Mouse (Mus musculus) intestine, embryonic 16.5 days (tissue): ENCODE data around the gene Mtf2. TPM values are rescaled to one million over a fixed set of nuclear protein-coding genes. Genes with fewer than 3 reads are reported as not detected.
"Not testable (repeated sequence)": the region's sequence is repeated elsewhere in the genome, so short reads cannot be mapped to it uniquely, and the experiment has no call there.

Experiments
- ATAC-seq: fragments of 200-750 bp; cut with Nextera tagmentation; 2 replicates; pipeline ENCODE4 v1.8.0; 2017; ENCODE audit warnings: moderate TSS enrichment, moderate library complexity
- H3K27ac ChIP-seq: fragments of 300-500 bp; sonication (generic); 2 replicates; pipeline ENCODE4 v1.5.1; 2014; ENCODE audit warnings: mild to moderate bottlenecking, low read length
- H3K27me3 ChIP-seq: fragments of 300-500 bp; sonication (generic); replicated peaks from 2 replicates; pipeline ENCODE4 v1.6.1; 2014; ENCODE audit warnings: low read length, control low read depth, mixed read lengths; ENCODE audit not compliant: control insufficient read depth, insufficient read depth
- H3K36me3 ChIP-seq: fragments of 300-500 bp; sonication (generic); 2 replicates; pipeline ENCODE4 v1.6.1; 2014; ENCODE audit warnings: low read length, control low read depth; ENCODE audit not compliant: control insufficient read depth, insufficient read depth
- H3K4me1 ChIP-seq: fragments of 300-500 bp; sonication (generic); 2 replicates; pipeline ENCODE4 v1.6.1; 2014; ENCODE audit warnings: low read length, control low read depth, mixed read lengths; ENCODE audit not compliant: control insufficient read depth, insufficient read depth
- H3K4me2 ChIP-seq: fragments of 300-500 bp; sonication (generic); 2 replicates; pipeline ENCODE4 v1.6.1; 2014; ENCODE audit warnings: low read depth, low read length, control low read depth
- H3K4me3 ChIP-seq: fragments of 300-500 bp; sonication (generic); 2 replicates; pipeline ENCODE4 v1.5.1; 2014; ENCODE audit warnings: mild to moderate bottlenecking, low read length
- H3K9ac ChIP-seq: fragments of 300-500 bp; sonication (generic); 2 replicates; pipeline ENCODE4 v1.6.1; 2014; ENCODE audit warnings: low read depth, low read length
- H3K9me3 ChIP-seq: fragments of 300-500 bp; sonication (generic); 2 replicates; pipeline ENCODE4 v1.6.1; 2016; ENCODE audit warnings: low read length, control low read depth; ENCODE audit not compliant: control insufficient read depth
- WGBS: fragments of 180-500 bp; shearing (Covaris S2); extraction: QIAGEN DNeasy Blood & Tissue Kit; methylation state at CpG from one replicate; pipeline ENCODE4 v1.1.7; 2014; 5-methylcytosine and 5-hydroxymethylcytosine counted together
- polyA plus RNA-seq: library from polyadenylated mRNA; unstranded; fragments of >200 nt; fragmentation: Nextera tagmentation; extraction: Ambion mirVana; gene quantifications from 2 replicates; pipeline ENCODE4 v1.2.1, GENCODE M21; 2015

Mtf2 gene
- polyA plus RNA-seq, 1 experiment from 2014 or later: 74.9 TPM

GRCm38 (mm10) chr5:108035523-108035922 lies 30.0 kb upstream of the Mtf2 start:
- H3K4me2 ChIP-seq: no peak overlapping the region
- no peaks in the 10 kb centered on the region for H3K36me3 ChIP-seq
- H3K27me3 ChIP-seq: no peaks in the 10 kb centered on the region
- WGBS: 23% methylated on average over 2 of the region's 2 CpGs
- no peaks in the 10 kb centered on the region for H3K9me3 ChIP-seq
- no peak overlapping the region for H3K4me3 ChIP-seq
- ATAC-seq: no peak
- H3K4me1 ChIP-seq: no peaks in the 10 kb centered on the region
- H3K9ac ChIP-seq: no peak overlapping the region
- H3K27ac ChIP-seq: no peak overlapping the region

- Histone ChIP-seq H3K4me3 (no peak overlapping the region), H3K27me3 (no peaks in the 10 kb centered on the region), H3K9ac (no peak overlapping the region), H3K36me3 (no peaks in the 10 kb centered on the region), H3K4me1 (no peaks in the 10 kb centered on the region), H3K27ac (no peak overlapping the region), H3K4me2 (no peak overlapping the region), H3K9me3 (no peaks in the 10 kb centered on the region)
- no peak for ATAC-seq
- WGBS: 85% methylated on average over 5 of the region's 5 CpGs
These were observed 23.4 kb upstream of the Mtf2 start for GRCm38 (mm10) chr5:108042061-108042460.

GRCm38 (mm10) chr5:108043908-108044307 lies 21.6 kb upstream of the Mtf2 start:
- no peak for ATAC-seq

GRCm38 (mm10) chr5:108049711-108050268 lies 15.7 kb upstream of the Mtf2 start:
- H3K4me1 ChIP-seq: no peaks in the 10 kb centered on the region
- H3K9ac ChIP-seq: no peak overlapping the region
- WGBS: 16% methylated on average over 3 of the region's 3 CpGs
- H3K4me3 ChIP-seq: no peak overlapping the region
- H3K27ac ChIP-seq: no peak overlapping the region
- no peaks in the 10 kb centered on the region for H3K9me3 ChIP-seq
- H3K36me3 ChIP-seq: no peaks in the 10 kb centered on the region
- H3K4me2 ChIP-seq: no peak overlapping the region
- no peak for ATAC-seq
- H3K27me3 ChIP-seq: no peaks in the 10 kb centered on the region

More at GRCm38 (mm10) chr5:108043908-108044307, 21.6 kb upstream of the Mtf2 start:
- Histone ChIP-seq H3K9ac (no peak overlapping the region), H3K36me3 (no peaks in the 10 kb centered on the region), H3K4me1 (no peaks in the 10 kb centered on the region), H3K27me3 (no peaks in the 10 kb centered on the region), H3K4me2 (no peak overlapping the region), H3K27ac (no peak overlapping the region), H3K4me3 (no peak overlapping the region), H3K9me3 (no peaks in the 10 kb centered on the region)
- WGBS: 40% methylated on average over 1 of the region's 1 CpGs

GRCm38 (mm10) chr5:108051026-108051425 lies 14.4 kb upstream of the Mtf2 start:
- Histone ChIP-seq H3K27me3 (no peaks in the 10 kb centered on the region), H3K4me1 (no peaks in the 10 kb centered on the region), H3K27ac (no peak overlapping the region), H3K4me2 (no peak overlapping the region), H3K36me3 (no peaks in the 10 kb centered on the region), H3K9me3 (no peaks in the 10 kb centered on the region), H3K4me3 (no peak overlapping the region), H3K9ac (no peak overlapping the region)
- ATAC-seq: no peak
- 83% methylated on average over 2 of the region's 2 CpGs for WGBS

- not testable (repeated sequence) for H3K27me3 ChIP-seq, H3K36me3 ChIP-seq, H3K4me2 ChIP-seq, H3K4me3 ChIP-seq, ATAC-seq, H3K9ac ChIP-seq, H3K27ac ChIP-seq, H3K4me1 ChIP-seq, H3K9me3 ChIP-seq
- 89% methylated on average over 9 of the region's 9 CpGs for WGBS
These were observed 13.7 kb upstream of the Mtf2 start for GRCm38 (mm10) chr5:108051727-108052126.

DNA sequence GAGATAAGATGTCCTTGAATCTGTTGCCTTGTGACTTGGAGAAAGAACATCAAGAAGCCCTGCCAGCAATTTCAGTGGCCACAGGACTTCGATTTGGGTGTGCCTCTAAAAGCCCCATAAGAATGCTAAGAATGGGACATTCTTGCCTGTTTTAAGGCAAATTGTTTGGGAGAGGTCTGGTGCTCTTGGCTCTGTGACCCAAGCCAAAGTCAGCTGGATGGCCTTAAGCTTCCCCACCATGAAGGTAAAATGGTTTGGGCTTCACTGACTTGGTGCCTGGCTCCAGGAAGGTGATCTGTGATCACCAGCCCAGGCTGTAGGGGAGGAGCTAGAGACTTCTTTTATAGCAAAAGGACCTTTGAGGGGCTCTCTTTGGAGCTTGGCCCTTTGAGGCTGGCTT lies 13.3 kb upstream of the Mtf2 start:
- H3K4me1 ChIP-seq: no peaks in the 10 kb centered on the region
- no peaks in the 10 kb centered on the region for H3K9me3 ChIP-seq
- no peak overlapping the region for H3K27ac ChIP-seq
- ATAC-seq: no peak
- 72% methylated on average over 1 of the region's 1 CpGs for WGBS
- H3K4me2 ChIP-seq: no peak overlapping the region
- H3K4me3 ChIP-seq: no peak overlapping the region
- no peak overlapping the region for H3K9ac ChIP-seq
- H3K36me3 ChIP-seq: no peaks in the 10 kb centered on the region
- no peaks in the 10 kb centered on the region for H3K27me3 ChIP-seq

DNA sequence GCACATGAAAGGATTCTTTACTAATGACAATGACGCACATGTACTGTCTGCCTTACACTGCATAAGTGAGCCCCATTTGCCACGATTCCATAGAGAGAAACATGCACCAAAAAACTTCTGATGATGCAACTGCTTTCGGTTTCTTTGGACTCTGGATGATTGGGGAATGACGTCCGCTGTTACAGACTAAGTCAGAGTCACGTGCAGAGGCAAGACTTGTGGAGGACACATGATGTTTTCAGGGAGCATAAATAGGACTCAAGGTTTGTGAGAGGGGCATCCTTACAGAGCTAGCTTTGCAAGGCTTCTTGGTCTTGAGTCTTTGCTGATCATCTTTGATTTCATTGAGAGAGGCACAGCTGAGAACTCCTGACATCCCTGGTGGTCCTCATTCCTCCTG lies 11.9 kb upstream of the Mtf2 start:
- H3K4me1 ChIP-seq: no peaks in the 10 kb centered on the region

DNA sequence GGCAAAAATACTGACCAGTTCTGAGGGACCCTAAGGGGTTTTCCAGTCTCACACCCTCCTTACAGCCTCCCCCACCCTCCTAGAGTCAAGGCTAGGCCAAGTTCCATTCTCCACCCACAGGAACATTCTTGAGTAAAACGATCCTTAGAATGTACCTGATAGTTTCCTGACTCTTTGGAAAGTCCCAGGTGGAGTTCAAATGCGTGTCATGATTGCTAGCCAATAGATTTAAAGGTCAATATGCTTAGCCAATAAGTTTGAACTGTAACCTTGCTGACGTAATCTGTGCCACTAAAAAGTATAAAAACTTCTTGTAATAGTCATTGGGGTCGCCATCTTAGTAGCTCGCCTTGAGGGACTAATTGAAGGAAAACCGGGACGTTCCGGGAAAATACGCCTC lies 5.1 kb upstream of the Mtf2 start:
- Histone ChIP-seq H3K27ac (no peak overlapping the region), H3K4me2 (no peak overlapping the region), H3K4me1 (no peaks in the 10 kb centered on the region), H3K9me3 (no peaks in the 10 kb centered on the region), H3K4me3 (no peak overlapping the region), H3K36me3 (no peaks in the 10 kb centered on the region), H3K27me3 (no peaks in the 10 kb centered on the region), H3K9ac (no peak overlapping the region)
- WGBS: 95% methylated on average over 9 of the region's 9 CpGs
- no peak for ATAC-seq

More for the DNA sequence above, 11.9 kb upstream of the Mtf2 start:
- Histone ChIP-seq H3K9ac (no peak overlapping the region), H3K4me2 (no peak overlapping the region), H3K36me3 (no peaks in the 10 kb centered on the region), H3K27ac (no peak overlapping the region), H3K4me3 (no peak overlapping the region), H3K9me3 (no peaks in the 10 kb centered on the region), H3K27me3 (no peaks in the 10 kb centered on the region)
- WGBS: 90% methylated on average over 6 of the region's 6 CpGs
- no peak for ATAC-seq

DNA sequence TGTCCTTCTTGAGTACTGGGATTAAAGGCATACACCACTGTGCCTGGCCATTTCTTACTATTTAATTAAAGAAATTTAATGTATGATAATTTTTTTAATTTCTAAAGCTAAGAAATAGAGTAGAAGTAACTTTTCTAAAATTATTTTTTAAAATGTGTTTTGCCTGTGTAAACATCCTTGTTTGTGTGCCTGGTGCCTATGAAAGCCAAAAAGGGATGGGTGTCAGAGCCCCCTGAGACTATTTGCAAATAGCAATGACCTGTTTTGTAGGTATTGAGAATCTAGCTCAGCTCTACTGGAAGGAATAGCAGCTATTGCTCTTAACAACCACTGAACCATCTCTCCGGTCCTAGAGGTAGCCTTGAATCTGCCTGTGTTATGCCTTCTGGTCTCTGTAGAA lies 6.8 kb downstream of the Mtf2 start:
- Histone ChIP-seq H3K4me1 (no peaks in the 10 kb centered on the region; the same call in 1 of the 2 replicates), H3K4me3 (no peak overlapping the region), H3K4me2 (no peak overlapping the region), H3K27me3 (no peaks in the 10 kb centered on the region), H3K27ac (no peak overlapping the region), H3K9ac (no peak overlapping the region), H3K9me3 (no peaks in the 10 kb centered on the region), H3K36me3 (peaks cover 6% of the 10 kb centered on the region)
- WGBS: 95% methylated on average over 1 of the region's 1 CpGs
- ATAC-seq: no peak
